Mouse (Mus musculus): ENCODE measurements around the gene Rap1gap. TPM values are rescaled to one million over a fixed set of nuclear protein-coding genes. Genes with fewer than 3 reads are reported as not detected.

Gene Rap1gap
- total RNA-seq, 2 experiments from 2014 or later = 31.3 to 48.5 TPM

DNA sequence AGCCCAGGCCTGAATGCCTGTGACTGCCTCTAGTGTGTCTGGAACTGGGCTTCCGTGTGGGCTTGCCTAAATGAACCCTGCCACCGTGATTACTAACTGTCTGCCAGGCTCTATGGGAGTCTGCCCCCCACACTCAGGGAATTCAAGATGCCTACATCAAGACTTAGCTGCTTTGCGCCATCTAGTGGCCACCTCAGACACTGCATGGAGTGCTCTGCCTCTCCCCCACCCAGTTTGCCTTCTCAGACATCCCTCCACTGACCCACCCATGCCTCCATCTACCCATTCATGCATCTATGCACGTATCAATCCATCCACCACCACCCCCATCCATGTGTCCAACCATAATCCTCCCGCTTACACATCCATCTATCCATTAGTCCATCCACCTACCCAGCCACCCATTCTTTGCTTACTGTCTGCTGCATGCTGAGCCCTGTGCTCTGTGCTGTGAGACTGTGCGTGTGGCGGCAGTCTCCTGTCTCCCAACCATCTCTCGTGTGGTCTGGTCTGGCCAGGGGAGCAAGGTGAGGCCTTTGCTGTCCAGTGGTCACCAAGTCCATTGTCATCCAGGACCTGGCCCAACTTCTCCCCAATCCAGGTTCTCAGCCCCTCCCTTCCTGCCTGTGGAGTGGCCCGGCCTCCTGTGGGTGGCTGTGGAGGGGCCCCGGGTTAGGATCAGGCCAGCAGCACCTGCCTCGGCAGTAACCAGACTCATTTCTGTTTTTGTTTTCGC lies 58.3 kb downstream of the Rap1gap start:
- DNase-seq = peak; percentile 84

DNA sequence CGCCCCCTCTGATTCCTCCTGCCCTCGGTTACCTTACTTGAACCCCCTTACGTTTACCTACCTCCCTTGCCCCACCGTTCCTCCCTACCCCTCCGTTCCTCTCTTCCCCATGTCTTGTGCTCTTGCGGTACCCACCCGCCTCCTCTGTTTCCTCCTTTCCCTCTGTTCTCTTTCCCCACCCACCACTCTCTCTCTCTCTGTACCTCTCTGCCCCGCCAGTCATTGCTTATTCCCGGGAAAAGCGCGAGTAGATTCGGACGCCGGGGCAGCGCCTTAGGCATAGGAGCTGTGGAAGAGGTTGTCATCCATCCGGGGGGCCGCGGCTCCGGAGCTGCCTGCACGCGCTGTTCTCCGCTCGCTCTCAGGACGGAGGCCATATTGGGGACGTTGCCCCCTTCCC lies 59.0 kb downstream of the Rap1gap start:
- no peak for DNase-seq

DNA sequence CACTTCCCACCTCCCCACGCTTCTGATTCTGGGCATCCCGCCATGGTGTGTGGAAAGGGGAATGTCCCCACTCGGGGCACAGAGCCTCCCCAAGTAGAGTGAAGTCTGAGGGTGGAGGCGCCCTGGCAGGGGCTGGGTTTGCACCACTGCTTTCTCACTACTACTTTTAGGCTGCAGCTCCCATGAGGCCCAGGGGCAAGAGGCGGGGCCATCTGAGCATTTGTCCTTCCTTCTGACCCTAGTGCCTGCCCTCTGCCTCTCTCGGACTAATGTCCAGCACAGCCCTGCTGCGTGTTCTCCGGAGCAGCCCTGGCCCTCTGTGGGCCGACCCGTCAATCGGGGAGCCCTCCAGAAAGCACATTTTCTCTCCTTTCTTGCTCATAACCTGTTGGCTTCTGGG lies 59.7 kb downstream of the Rap1gap start:
- DNase-seq = peak; percentile 60

DNA sequence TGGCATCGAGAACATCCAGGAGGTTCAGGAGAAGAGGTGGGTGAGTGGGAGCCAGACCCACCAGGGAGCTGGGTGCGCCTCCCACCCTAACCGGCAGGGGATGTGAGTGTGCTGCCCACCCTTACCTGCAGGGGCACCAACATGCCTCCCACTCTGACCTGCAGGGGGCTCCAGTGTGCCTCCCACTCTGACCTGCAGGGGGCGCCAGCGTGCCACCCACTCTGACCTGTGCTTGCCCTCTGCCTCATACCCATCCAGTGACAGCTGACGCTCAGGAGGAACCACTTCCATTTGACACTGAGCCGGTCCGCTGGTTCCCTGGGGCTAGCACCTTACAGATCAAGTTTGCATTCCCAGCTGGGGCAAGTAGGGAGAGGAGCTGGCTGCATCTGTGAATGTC lies 60.2 kb downstream of the Rap1gap start:
- DNase-seq = peak; percentile 80

DNA sequence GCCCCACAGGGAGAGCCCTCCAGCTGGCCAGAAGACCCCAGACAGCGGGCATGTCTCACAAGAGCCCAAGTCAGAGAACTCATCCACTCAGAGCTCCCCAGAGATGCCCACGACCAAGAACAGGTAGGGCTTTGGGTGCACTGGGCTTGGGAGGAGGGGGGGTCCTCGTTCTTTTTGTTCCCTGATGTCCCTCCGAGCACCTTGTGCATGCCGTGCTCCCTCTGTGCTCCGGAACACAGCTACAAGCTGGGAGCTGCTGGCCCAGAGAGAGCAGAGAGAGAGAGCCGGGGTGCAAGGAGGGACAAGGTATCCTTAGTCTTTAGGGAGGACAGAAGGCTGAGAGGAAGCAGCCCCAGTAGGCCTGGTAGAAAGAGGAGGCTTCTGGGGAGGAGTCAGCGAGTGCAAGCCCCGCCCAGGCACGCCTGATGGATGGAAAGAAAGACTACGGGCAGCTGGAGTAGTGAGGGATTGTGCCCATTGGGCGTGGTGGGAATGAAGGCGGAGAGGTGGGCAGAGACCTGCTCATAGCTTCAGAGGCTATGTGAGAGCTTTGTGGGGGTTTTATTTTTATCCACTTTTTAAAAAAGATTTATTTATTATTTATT lies 61.1 kb downstream of the Rap1gap start:
- no peak for DNase-seq

DNA sequence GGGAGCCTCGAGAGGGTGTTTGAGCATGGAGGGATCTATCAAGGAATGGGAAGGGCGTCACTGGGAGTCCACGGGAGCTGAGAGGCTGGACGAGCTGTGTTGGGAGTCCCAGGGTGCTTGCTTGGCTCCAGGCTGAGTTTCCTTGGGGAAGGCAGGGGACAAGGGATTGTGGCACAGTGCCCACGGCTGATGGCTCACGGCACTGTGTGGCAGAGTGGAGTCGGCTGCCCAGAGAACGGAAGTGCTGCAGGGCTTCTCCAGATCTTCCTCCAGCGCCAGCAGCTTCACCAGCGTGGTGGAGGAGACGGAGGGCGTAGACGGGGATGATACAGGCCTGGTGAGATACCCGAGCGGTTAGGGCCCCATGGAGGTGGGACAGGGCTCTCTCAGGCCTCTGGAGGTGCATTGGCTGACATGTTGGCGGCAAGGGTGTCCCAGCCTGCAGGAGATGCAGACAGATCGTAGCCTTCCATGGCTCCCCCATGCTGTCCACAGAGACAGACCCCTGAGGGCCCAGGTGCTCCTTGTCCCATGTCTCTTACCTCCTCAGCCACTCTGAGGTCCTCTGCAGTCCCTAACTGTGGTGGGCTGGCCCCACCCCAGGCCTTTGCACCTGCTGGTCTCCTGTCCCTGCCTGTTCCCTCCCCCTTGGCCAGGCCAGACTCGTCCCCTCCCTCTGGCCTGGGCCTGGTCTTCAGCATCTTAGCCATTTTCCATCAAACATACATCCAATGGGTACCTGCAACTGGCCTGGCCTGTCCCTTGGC lies 62.4 kb downstream of the Rap1gap start:
- DNase-seq = no peak

GRCm38 (mm10) chr4:137727506-137728187 lies 63.1 kb downstream of the Rap1gap start:
- DNase-seq = no peak

- no peak for DNase-seq
Observed at GRCm38 (mm10) chr4:137728399-137729154, 64.1 kb downstream of the Rap1gap start.

DNA sequence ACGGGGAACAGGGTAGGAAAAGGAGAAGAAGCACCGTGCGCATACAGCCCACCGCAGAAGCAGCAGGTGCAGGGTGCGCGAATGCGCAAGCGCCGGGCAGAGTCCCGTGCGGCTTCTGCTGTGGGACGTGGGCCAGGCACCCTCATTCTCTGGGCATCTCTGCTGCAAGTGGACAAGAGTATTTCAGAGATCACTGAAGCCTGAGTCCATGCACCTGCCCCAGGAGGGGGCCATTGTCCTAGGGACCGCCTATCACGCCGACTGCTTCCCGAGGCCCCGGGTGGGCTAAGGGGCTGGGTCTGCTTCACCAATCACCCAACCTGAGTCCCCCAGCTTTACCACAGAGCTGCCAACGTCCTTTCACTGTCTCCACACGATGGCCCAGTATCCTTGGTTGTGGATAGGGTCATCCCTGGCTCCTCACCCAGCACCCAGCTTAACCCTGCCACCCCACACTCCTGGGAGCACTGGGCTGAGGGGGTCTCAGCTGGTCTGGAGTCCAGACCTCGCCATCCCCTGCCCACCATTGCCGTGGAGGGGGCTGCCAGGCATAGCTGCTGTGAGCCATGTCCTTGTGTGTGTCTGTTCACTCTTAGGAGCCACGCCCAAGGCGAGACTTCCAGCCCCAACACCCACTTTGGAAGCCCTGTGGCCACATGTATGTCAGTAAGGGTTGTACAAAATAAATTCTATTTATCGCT lies 64.8 kb downstream of the Rap1gap start:
- no peak for DNase-seq

- DNase-seq = peak; percentile 95
Observed at GRCm38 (mm10) chr4:137730134-137730533, 65.6 kb downstream of the Rap1gap start.

GRCm38 (mm10) chr4:137730757-137731156 lies 66.2 kb downstream of the Rap1gap start:
- no peak for DNase-seq

DNA sequence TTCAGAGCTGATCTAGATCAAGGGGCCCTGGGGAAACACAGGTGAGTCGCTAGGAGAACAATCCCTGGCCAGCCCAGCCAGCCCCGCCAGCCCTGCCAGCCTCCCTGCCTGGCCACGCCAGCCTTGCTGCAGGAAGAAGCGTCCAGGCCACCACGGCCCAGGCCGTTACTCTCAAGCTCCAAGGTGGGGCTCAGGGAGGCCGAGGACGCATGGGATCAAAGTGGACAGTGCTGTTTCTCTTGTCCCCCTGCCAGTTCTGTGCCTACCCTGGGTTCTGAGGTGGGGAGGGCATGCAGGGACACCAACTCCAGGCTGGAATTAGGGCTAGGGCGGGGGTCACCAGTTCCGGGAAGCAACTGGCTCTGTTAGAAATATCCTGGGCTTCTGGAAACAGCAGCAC lies 67.4 kb downstream of the Rap1gap start:
- DNase-seq = no peak

- no peak for DNase-seq
Observed at GRCm38 (mm10) chr4:137732361-137732760, 67.8 kb downstream of the Rap1gap start.

- no peak for DNase-seq
Observed at GRCm38 (mm10) chr4:137732962-137733361, 68.4 kb downstream of the Rap1gap start.

GRCm38 (mm10) chr4:137733459-137733858 lies 68.9 kb downstream of the Rap1gap start:
- DNase-seq = no peak

DNA sequence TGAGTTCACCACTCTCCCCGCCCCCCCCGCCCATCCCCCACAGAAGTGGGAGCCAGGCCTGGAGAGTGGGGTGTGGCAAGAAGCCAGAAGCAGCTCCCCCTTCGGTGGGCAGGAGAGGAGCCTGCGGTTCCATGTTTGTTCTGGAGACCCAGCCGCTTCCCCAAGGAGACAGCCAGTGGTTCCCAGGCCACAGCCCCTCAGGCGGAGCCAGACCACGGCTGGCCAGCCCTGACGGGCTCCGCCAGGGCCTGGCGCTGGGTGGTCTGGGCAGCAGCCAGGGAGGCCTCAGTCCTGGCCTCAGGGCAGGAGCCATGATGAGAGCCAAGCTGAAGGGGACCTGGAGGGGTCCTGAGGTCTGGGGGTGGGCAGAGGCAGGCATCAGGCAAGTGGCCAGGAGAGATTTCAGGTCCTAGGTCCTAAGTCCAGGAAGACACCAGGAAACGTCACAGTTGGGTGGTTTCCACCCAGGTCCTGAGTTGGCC lies 71.7 kb downstream of the Rap1gap start:
- no peak for DNase-seq

GRCm38 (mm10) chr4:137737760-137738159 lies 73.2 kb downstream of the Rap1gap start:
- no peak for DNase-seq

GRCm38 (mm10) chr4:137739151-137739923 lies 74.8 kb downstream of the Rap1gap start:
- DNase-seq = no peak

DNA sequence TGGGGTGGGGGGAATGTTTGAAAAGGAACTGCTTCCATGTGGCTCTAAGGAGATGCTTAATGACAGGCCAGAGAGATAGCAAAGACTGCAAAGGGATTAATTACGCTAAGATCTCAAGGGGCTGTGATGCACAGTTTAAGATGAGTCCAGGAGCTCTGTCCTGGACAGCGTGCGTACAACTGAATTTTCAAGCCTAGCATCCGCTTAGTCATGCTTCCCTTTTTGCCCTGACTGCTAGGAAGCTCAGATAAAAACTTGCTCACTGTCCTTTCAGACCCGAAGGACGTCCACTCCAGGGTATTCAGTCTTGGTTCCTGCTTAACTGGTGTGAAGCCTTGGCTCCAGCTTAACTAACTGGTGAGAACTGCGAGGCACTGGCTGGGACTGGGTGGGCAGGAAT lies 75.8 kb downstream of the Rap1gap start:
- no peak for DNase-seq

DNA sequence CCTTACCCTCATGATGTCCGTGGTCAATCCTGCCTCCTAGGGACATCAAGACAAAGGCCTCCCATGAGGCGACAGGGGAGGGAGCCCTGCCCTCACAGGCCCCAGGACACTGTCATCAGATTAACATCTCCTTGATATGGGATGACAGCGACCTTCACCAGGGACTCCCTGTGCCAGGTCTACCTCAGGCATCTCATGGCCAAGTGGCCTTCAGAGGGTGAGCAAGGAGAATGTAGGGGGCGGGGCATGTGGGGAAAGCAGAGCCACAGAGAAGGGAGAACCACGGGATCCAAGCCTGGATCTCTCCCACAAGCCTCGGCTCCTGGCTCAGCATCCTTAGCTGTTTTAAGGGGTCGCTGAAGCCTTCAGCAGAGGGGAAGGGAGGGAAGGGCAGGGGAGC lies 79.3 kb downstream of the Rap1gap start:
- peak; percentile 64 for DNase-seq
